Mouse (Mus musculus): ENCODE results near the gene Pif1. TPM values are rescaled to one million over a fixed set of nuclear protein-coding genes. Genes with fewer than 3 reads are reported as not detected.

The Pif1 gene
- polyA plus RNA-seq, 1 experiment from 2014 or later = 11.4 TPM

Other genes starting within 250 kb of the Pif1 start
- 8.4 and 8.6 TPM in 2 replicates for gene Pdcd7, start 241.1 kb upstream of the Pif1 start, polyA plus RNA-seq (2015; fragmentation: Nextera tagmentation; extraction: Ambion mirVana)
- 0.31 TPM in 1 of 2 replicates, not detected in the other for gene Ubap1l, start 226.1 kb upstream of the Pif1 start, polyA plus RNA-seq (2015; fragmentation: Nextera tagmentation; extraction: Ambion mirVana)
- gene Kbtbd13, start 195.5 kb upstream of the Pif1 start, polyA plus RNA-seq (2015; fragmentation: Nextera tagmentation; extraction: Ambion mirVana) = 1.0 and 1.1 TPM in 2 replicates
- 6.2 and 6.5 TPM in 2 replicates for gene Rasl12, start 188.7 kb upstream of the Pif1 start, polyA plus RNA-seq (2015; fragmentation: Nextera tagmentation; extraction: Ambion mirVana)
- 1.1 and 1.6 TPM in 2 replicates for gene Slc51b, start 164.2 kb upstream of the Pif1 start, polyA plus RNA-seq (2015; fragmentation: Nextera tagmentation; extraction: Ambion mirVana)
- gene Mtfmt, start 151.4 kb upstream of the Pif1 start, polyA plus RNA-seq (2015; fragmentation: Nextera tagmentation; extraction: Ambion mirVana) = 18.2 and 19.9 TPM in 2 replicates
- 79.4 and 79.6 TPM in 2 replicates for gene Spg21, start 126.2 kb upstream of the Pif1 start, polyA plus RNA-seq (2015; fragmentation: Nextera tagmentation; extraction: Ambion mirVana)
- 0.14 TPM in 1 of 2 replicates, not detected in the other for gene Ankdd1a, start 67.0 kb upstream of the Pif1 start, polyA plus RNA-seq (2015; fragmentation: Nextera tagmentation; extraction: Ambion mirVana)
- gene Plekho2, start 7.1 kb upstream of the Pif1 start, polyA plus RNA-seq (2015; fragmentation: Nextera tagmentation; extraction: Ambion mirVana) = 17.0 and 18.1 TPM in 2 replicates
- 19.3 and 23.2 TPM in 2 replicates for gene Rbpms2, start 42.5 kb downstream of the Pif1 start, polyA plus RNA-seq (2015; fragmentation: Nextera tagmentation; extraction: Ambion mirVana)
- 231 and 236 TPM in 2 replicates for gene Oaz2, start 80.8 kb downstream of the Pif1 start, polyA plus RNA-seq (2015; fragmentation: Nextera tagmentation; extraction: Ambion mirVana)
- 6.4 and 6.5 TPM in 2 replicates for gene Zfp609, start 240.4 kb downstream of the Pif1 start, polyA plus RNA-seq (2015; fragmentation: Nextera tagmentation; extraction: Ambion mirVana)

Measured in stomach, embryonic 15.5 days (tissue).